Mouse (Mus musculus) left cerebral cortex, postnatal 4 days (tissue): ENCODE measurements around the gene Cga. TPM values are rescaled to one million over a fixed set of nuclear protein-coding genes. Genes with fewer than 3 reads are reported as not detected.

Source experiments
- total RNA-seq, 2 experiments: library from RNA; stranded (reverse); gene quantifications; 2 replicates each; pipeline ENCODE4 v1.2.3; 2021

Gene Cga
- total RNA-seq, 2 experiments from 2014 or later = not detected

Other genes starting within 250 kb of the Cga start
- gene Slc35a1, start 206.3 kb upstream of the Cga start, total RNA-seq = 10 to 100 TPM; 30.6 to 34.7 TPM
- 1 to 10 TPM; 3.0 to 4.7 TPM for gene Cfap206, start 163.6 kb upstream of the Cga start, total RNA-seq
- under 1 TPM in 1 of 2 experiments, not detected in 1; 0.38 TPM for gene Gm136, start 137.5 kb upstream of the Cga start, total RNA-seq
- gene Smim8, start 115.4 kb upstream of the Cga start, total RNA-seq = 10 to 100 TPM; 22.0 to 23.2 TPM
- 10 to 100 TPM; 43.0 to 44.8 TPM for gene Zfp292, start 10.8 kb upstream of the Cga start, total RNA-seq